Mouse (Mus musculus): ENCODE measurements around the gene Pkd2l1.
A peak's percentile ranks its signal among the peaks of the same experiment; 100 is the strongest.

The Pkd2l1 gene

DNA sequence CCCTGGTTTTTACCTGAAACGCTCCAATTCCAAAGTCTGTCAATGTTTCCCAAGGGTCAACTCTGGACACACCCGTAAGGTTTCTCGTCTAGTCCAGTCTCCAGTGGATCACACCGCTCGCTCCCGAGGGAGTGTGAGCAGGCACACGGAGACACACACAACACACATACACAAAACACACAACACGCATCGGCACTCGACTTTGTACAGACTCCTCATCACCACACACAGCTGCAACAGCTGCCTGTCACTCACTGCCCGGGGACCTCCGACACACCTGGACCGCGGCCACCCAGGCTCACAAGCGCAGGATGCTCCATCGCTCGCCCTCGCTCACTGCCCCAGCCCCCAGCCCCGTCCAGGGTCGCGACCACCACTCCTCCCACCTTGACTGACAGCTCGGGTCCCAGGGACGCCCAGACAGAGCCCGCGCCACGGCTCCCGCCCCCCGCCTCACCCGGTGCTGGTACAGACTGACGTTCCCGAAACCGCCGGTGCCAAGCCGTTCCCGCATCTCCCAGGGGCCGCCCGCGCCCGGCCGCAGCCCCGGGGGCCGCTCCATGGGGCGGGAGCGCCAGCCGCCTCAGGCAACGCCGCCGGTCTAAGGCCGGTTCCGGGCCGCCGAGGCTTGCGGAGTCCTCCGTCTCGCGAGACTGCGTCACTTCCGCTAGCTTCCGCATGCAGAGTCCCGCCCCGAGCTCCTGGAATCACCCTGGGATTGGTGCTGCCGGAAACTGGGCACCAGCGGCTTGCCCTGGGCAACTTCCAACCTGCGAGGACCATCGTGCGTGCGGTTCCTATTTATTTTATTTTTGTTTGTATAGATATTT is 85.2 kb downstream of the Pkd2l1 start, which contains the start of gene Chuk:
TSS of gene Chuk (minus strand) at position 650 of the 830 bp plus-strand sequence.
- peak; percentile 91 to 98 for DNase-seq (ENCODE audit: low spot score in 2 of 2)

DNA sequence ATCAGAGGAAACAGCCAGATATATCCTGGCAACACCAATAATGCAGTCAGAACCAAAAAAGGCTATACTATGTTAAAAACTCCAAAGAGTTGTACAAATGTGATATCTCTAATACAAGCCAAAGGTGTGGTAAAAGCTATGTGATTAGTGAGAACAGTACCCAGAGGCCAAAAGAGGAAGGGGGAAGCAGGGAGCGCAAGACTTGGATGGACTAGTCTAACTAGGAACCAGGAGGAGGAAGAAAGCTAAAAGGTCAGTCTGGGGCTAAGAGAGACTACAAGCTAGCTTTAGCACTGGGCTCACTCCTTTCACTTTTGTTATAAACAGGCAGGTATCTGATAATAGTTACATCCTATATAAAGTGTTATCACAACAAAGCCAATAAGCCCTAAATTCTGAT is 87.8 kb downstream of the Pkd2l1 start:
- no peak for DNase-seq (ENCODE audit: low spot score in 2 of 2)

DNA sequence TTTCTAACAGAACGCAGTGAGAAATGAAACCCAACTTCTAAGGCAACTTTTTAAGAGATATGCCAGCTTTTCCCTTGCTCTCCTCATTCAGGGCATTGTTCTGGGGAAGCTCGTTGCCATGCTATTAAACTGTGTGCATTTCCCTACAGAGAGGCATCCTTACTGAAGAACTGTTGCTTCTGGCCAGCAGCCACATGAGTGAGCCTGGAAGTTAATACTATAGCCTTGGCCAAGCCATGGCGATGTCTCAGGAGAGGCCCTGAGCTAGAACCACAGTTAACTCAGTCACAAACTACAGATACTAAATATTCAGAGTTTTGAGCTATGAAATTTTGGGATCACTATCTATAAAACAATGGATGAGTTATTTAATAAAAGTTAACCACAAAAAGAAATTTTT is 89.2 kb downstream of the Pkd2l1 start:
- DNase-seq (ENCODE audit: low spot score in 2 of 2), result no peak

DNA sequence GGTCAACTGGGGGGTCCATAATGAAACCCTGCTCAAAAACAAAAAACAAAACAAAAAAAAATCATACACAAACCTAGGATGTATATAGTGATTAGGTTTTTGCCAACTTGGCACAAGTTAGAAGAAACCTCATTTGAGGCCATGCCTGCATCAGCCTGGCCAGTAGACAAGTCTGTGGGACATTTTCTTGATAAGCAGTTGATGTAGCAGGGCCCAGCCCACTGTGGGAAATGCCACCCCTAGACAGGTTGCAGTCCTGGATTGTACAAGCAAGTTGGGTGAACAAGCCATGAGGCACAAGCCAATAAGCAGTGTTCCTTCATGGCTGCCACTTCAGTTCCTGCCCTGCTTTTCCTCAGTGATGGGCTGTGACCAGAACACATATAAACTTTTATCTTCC is 91.4 kb downstream of the Pkd2l1 start:
- DNase-seq (ENCODE audit: low spot score in 2 of 2), result no peak

All from urinary bladder, postnatal 4 days (tissue).